Mouse (Mus musculus): ENCODE results near the gene Col10a1. TPM values are rescaled to one million over a fixed set of nuclear protein-coding genes. Genes with fewer than 3 reads are reported as not detected.
"Not testable (repeated sequence)": the region's sequence is repeated elsewhere in the genome, so short reads cannot be mapped to it uniquely, and the experiment has no call there.

Col10a1 gene
- polyA plus RNA-seq (2015; fragmentation: Nextera tagmentation; extraction: Ambion mirVana), result 1.6 and 4.3 TPM in 2 replicates

DNA sequence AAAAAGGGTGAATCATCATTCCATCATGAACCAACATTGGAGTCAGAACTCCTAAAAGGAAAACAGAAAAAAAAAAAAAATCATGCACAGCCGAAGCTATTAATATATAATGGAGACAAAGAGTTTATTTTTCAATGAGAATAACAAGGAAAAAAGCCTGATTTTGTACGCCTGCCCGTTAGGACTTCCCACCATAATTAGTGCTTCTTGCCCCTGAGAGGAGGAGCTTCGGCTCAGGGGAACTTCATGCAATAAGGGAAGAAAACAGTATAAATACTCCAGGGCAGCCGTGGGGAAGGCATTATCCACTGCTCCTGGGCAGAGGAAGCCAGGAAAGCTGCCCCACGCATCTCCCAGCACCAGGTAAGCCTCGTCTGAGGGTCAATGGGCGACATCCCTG is at the start of gene Col10a1:
Gene Col10a1, plus strand, starts transcription at position 301 of the 400 bp plus-strand sequence.
- H3K9me3 ChIP-seq, result no peaks in the 10 kb centered on the region
- no peak for ATAC-seq (ENCODE audit: low FRiP score, low read depth)
- H3K27ac ChIP-seq, result no peak within 1 kb of the TSS
- peaks cover 3% of the 10 kb centered on the region; the same call in 1 of the 2 replicates for H3K36me3 ChIP-seq
- no peaks in the 10 kb centered on the region for H3K27me3 ChIP-seq
- WGBS, result 65% methylated on average over 8 of the region's 8 CpGs
- H3K4me1 ChIP-seq, result peaks cover 8% of the 10 kb centered on the region; the same call in 1 of the 2 replicates
- no peak within 1 kb of the TSS for H3K4me3 ChIP-seq
- no peak within 1 kb of the TSS for H3K4me2 ChIP-seq (replicated peaks)
- no peak within 1 kb of the TSS for H3K9ac ChIP-seq

DNA sequence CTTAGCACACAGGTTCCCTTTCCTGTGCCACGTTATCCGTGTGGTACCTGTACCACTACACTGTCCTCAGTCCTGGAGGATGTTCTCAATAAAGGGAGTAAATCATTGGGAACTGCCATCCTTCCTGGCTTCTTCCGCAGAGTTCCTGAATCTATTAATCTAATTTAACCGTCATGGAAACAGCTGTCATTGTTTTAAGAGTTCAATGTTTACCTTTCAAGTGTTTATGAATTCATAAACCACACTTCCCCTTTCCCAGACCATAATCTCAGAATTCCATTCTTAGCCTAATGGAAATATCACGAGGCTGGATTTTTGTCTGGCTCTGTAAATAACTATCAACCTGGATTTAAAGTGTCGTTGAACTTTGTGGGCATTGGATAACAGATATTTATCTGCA is 48.8 kb upstream of the Col10a1 start:
- no peaks in the 10 kb centered on the region; the same call in 1 of the 2 replicates for H3K9me3 ChIP-seq
- no peaks in the 10 kb centered on the region for H3K27me3 ChIP-seq
- no peak overlapping the region for H3K27ac ChIP-seq
- 59% methylated on average over 6 of the region's 6 CpGs for WGBS
- H3K4me1 ChIP-seq, result no peaks in the 10 kb centered on the region; the same call in 1 of the 2 replicates
- ATAC-seq (ENCODE audit: low FRiP score, low read depth), result no peak
- H3K9ac ChIP-seq, result no peak overlapping the region
- H3K4me3 ChIP-seq, result no peak overlapping the region
- H3K36me3 ChIP-seq, result no peaks in the 10 kb centered on the region
- H3K4me2 ChIP-seq (replicated peaks), result no peak overlapping the region

DNA sequence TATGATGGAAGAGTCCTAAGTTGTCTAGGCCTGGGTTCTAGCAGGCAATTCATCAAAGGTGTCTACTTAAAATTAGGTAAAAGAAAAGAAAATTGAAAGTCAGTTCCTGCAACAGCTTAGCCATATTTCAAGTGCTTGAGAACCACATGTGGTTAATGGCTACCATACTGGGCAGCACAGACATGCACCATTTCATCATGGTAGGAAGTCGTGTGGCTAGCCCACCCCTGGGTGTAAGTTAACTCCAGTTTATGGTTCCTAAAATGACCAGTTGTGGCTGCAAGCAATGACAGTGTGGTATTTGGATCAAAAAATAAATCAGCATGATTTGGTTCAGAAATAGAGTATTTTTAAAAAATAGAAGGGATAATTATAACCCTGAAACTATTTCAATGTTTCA is 47.9 kb upstream of the Col10a1 start:
- ATAC-seq (ENCODE audit: low FRiP score, low read depth), result no peak
- 42% methylated on average over 1 of the region's 1 CpGs for WGBS
- H3K9me3 ChIP-seq, result no peaks in the 10 kb centered on the region
- no peaks in the 10 kb centered on the region for H3K36me3 ChIP-seq
- no peak overlapping the region for H3K4me3 ChIP-seq
- H3K4me1 ChIP-seq, result no peaks in the 10 kb centered on the region; the same call in 1 of the 2 replicates
- no peak overlapping the region for H3K4me2 ChIP-seq (replicated peaks)
- no peak overlapping the region for H3K27ac ChIP-seq
- H3K27me3 ChIP-seq, result no peaks in the 10 kb centered on the region
- no peak overlapping the region for H3K9ac ChIP-seq

GRCm38 (mm10) chr10:34352166-34352565 is 37.6 kb upstream of the Col10a1 start:
- Histone ChIP-seq H3K27ac (no peak overlapping the region), H3K4me1 (no peaks in the 10 kb centered on the region), H3K27me3 (no peaks in the 10 kb centered on the region), H3K9ac (no peak overlapping the region), H3K9me3 (no peaks in the 10 kb centered on the region), H3K4me2 (replicated peaks) (no peak overlapping the region), H3K4me3 (no peak overlapping the region), H3K36me3 (no peaks in the 10 kb centered on the region)
- ATAC-seq (ENCODE audit: low FRiP score, low read depth), result no peak
- 67% methylated on average over 4 of the region's 4 CpGs for WGBS

GRCm38 (mm10) chr10:34358263-34358662 is 31.5 kb upstream of the Col10a1 start:
- Histone ChIP-seq H3K4me2 (replicated peaks) (no peak overlapping the region), H3K4me1 (no peaks in the 10 kb centered on the region), H3K9me3 (no peaks in the 10 kb centered on the region), H3K9ac (no peak overlapping the region), H3K4me3 (no peak overlapping the region), H3K27me3 (no peaks in the 10 kb centered on the region), H3K36me3 (no peaks in the 10 kb centered on the region), H3K27ac (no peak overlapping the region)
- ATAC-seq (ENCODE audit: low FRiP score, low read depth), result no peak
- WGBS, result 84% methylated on average over 3 of the region's 3 CpGs

DNA sequence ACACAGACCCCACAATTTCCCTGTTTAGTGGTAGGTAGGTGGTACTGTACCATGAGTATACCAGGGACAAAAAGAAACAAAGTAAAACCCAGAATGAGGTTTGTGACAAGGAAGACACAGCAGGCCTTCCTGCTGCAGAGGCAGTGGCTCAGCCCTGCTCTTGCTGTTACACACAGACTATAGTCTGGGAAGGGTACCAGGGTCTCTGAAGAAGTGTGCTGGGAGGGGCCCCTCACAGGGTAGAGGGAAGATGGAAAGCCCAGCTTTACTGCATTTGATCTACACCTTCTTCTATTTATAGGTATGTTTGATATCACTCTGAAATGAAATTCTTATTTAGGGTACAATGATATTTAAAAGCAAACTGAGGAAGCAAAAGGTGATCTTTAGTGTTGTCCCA is 26.0 kb upstream of the Col10a1 start:
- Histone ChIP-seq H3K36me3 (no peaks in the 10 kb centered on the region), H3K9ac (no peak overlapping the region), H3K4me3 (no peak overlapping the region), H3K4me2 (replicated peaks) (no peak overlapping the region), H3K4me1 (no peaks in the 10 kb centered on the region), H3K9me3 (no peaks in the 10 kb centered on the region), H3K27me3 (no peaks in the 10 kb centered on the region), H3K27ac (no peak overlapping the region)
- ATAC-seq (ENCODE audit: low FRiP score, low read depth), result no peak

GRCm38 (mm10) chr10:34368138-34368537 is 21.6 kb upstream of the Col10a1 start:
- Histone ChIP-seq H3K4me1 (0 out of 2 replicates have a peak, but pooled peaks cover 6% of the 10 kb centered on the region), H3K4me2 (replicated peaks) (no peak overlapping the region), H3K9ac (no peak overlapping the region), H3K9me3 (no peaks in the 10 kb centered on the region), H3K27me3 (no peaks in the 10 kb centered on the region), H3K27ac (no peak overlapping the region), H3K36me3 (no peaks in the 10 kb centered on the region; the same call in 1 of the 2 replicates), H3K4me3 (no peak overlapping the region)
- 69% methylated on average over 5 of the region's 5 CpGs for WGBS
- no peak for ATAC-seq (ENCODE audit: low FRiP score, low read depth)

DNA sequence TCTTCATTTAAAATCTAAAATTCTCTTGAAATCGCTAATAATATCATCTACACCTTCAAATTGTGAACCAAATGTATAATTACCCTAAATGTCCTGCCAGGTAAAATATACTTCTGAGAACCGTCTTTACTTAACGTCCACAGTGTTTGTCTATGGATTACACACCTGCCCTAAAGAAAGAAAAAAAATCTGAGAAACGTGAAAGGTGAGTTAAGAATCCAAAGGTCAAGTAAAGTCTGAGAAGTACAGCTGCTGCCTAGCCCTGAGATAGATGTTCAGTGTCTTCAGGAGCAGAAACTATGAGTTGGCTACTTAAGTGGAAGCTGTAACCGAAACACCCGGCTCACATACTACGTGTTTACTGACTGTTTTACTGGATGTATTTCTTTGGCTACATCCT is 16.4 kb upstream of the Col10a1 start:
- Histone ChIP-seq H3K9me3 (no peaks in the 10 kb centered on the region), H3K36me3 (no peaks in the 10 kb centered on the region; the same call in 1 of the 2 replicates), H3K4me2 (replicated peaks) (no peak overlapping the region), H3K4me1 (0 out of 2 replicates have a peak, but pooled peaks cover 6% of the 10 kb centered on the region), H3K27ac (no peak overlapping the region), H3K4me3 (no peak overlapping the region), H3K27me3 (no peaks in the 10 kb centered on the region), H3K9ac (no peak overlapping the region)
- WGBS, result 87% methylated on average over 7 of the region's 7 CpGs
- no peak for ATAC-seq (ENCODE audit: low FRiP score, low read depth)

GRCm38 (mm10) chr10:34385636-34386035 is 4.1 kb upstream of the Col10a1 start:
- Histone ChIP-seq H3K4me1 (peaks cover 2% of the 10 kb centered on the region; the same call in 1 of the 2 replicates), H3K9me3 (no peaks in the 10 kb centered on the region), H3K4me3 (no peak overlapping the region), H3K36me3 (0 out of 2 replicates have a peak, but pooled peaks cover 3% of the 10 kb centered on the region), H3K27ac (no peak overlapping the region), H3K27me3 (no peaks in the 10 kb centered on the region), H3K9ac (no peak overlapping the region), H3K4me2 (replicated peaks) (no peak overlapping the region)
- ATAC-seq (ENCODE audit: low FRiP score, low read depth), result no peak
- 86% methylated on average over 5 of the region's 5 CpGs for WGBS

GRCm38 (mm10) chr10:34396959-34397358 is 7.2 kb downstream of the Col10a1 start:
- no peaks in the 10 kb centered on the region for H3K9me3 ChIP-seq
- WGBS, result 66% methylated on average over 4 of the region's 4 CpGs

GRCm38 (mm10) chr10:34399267-34399666 is 9.5 kb downstream of the Col10a1 start:
- H3K9me3 ChIP-seq, result no peaks in the 10 kb centered on the region

More at GRCm38 (mm10) chr10:34396959-34397358, 7.2 kb downstream of the Col10a1 start:
- Histone ChIP-seq H3K9ac (no peak overlapping the region), H3K27me3 (no peaks in the 10 kb centered on the region), H3K4me2 (replicated peaks) (no peak overlapping the region), H3K4me1 (no peaks in the 10 kb centered on the region), H3K36me3 (peaks cover 17% of the 10 kb centered on the region; the same call in 1 of the 2 replicates), H3K27ac (no peak overlapping the region), H3K4me3 (no peak overlapping the region)
- ATAC-seq (ENCODE audit: low FRiP score, low read depth), result no peak

GRCm38 (mm10) chr10:34418204-34418756 is 28.5 kb downstream of the Col10a1 start, which contains the start of gene Nt5dc1:
Gene Nt5dc1, minus strand, starts transcription at chr10:34418552.
- ATAC-seq (ENCODE audit: low FRiP score, low read depth), result peak; percentile 99

More at GRCm38 (mm10) chr10:34399267-34399666, 9.5 kb downstream of the Col10a1 start:
- H3K9ac ChIP-seq, result no peak overlapping the region
- no peak overlapping the region for H3K27ac ChIP-seq
- H3K4me3 ChIP-seq, result no peak overlapping the region
- ATAC-seq (ENCODE audit: low FRiP score, low read depth), result no peak
- no peak overlapping the region for H3K4me2 ChIP-seq (replicated peaks)
- no peaks in the 10 kb centered on the region for H3K4me1 ChIP-seq
- H3K27me3 ChIP-seq, result no peaks in the 10 kb centered on the region
- peaks cover 32% of the 10 kb centered on the region for H3K36me3 ChIP-seq

GRCm38 (mm10) chr10:34418794-34419193 is 29.0 kb downstream of the Col10a1 start:
- H3K4me3 ChIP-seq, result peak overlapping the region; percentile 78
- peaks cover 18% of the 10 kb centered on the region for H3K4me1 ChIP-seq
- H3K4me2 ChIP-seq (replicated peaks), result peak overlapping the region; percentile 65
- not testable (repeated sequence) for H3K9me3 ChIP-seq; ATAC-seq (ENCODE audit: low FRiP score, low read depth); H3K27me3 ChIP-seq; H3K36me3 ChIP-seq; H3K27ac ChIP-seq
- H3K9ac ChIP-seq, result peak overlapping the region; percentile 39; the same call in 1 of the 2 replicates
- 80% methylated on average over 4 of the region's 4 CpGs for WGBS

More at GRCm38 (mm10) chr10:34418204-34418756, 28.5 kb downstream of the Col10a1 start, which contains the start of gene Nt5dc1:
- no peaks in the 10 kb centered on the region for H3K36me3 ChIP-seq
- H3K9me3 ChIP-seq, result no peaks in the 10 kb centered on the region
- H3K4me2 ChIP-seq (replicated peaks), result peak within 1 kb of the TSS; percentile 65
- H3K9ac ChIP-seq, result peak within 1 kb of the TSS; percentile 81
- peak within 1 kb of the TSS; percentile 78 for H3K4me3 ChIP-seq
- H3K4me1 ChIP-seq, result peaks cover 21% of the 10 kb centered on the region
- H3K27me3 ChIP-seq, result no peaks in the 10 kb centered on the region
- H3K27ac ChIP-seq, result peak within 1 kb of the TSS; percentile 74; the same call in 1 of the 2 replicates
- WGBS, result under 1% methylated on average over 49 of the region's 49 CpGs

All from limb, embryonic 13.5 days (tissue).